Mouse (Mus musculus): Measurements from ENCODE around the gene Zfp11. TPM values are rescaled to one million over a fixed set of nuclear protein-coding genes. Genes with fewer than 3 reads are reported as not detected.

Zfp11 gene
- polyA plus RNA-seq, 1 experiment from 2014 or later: 6.8 TPM

Other genes with a start within 250 kb of the Zfp11 start
- gene Sfswap, start 168.9 kb downstream of the Zfp11 start, polyA plus RNA-seq (2015; fragmentation: Nextera tagmentation; extraction: Ambion mirVana): 56.2 and 59.9 TPM in 2 replicates
- gene Mmp17, start 85.9 kb downstream of the Zfp11 start, polyA plus RNA-seq (2015; fragmentation: Nextera tagmentation; extraction: Ambion mirVana): 1.6 and 2.1 TPM in 2 replicates
- not detected in 2 replicates for gene Sept14, start 38.4 kb upstream of the Zfp11 start, polyA plus RNA-seq (2015; fragmentation: Nextera tagmentation; extraction: Ambion mirVana)
- gene Mrps17, start 45.4 kb upstream of the Zfp11 start, polyA plus RNA-seq (2015; fragmentation: Nextera tagmentation; extraction: Ambion mirVana): 199 and 219 TPM in 2 replicates
- gene Nipsnap2, start 55.0 kb upstream of the Zfp11 start, polyA plus RNA-seq (2015; fragmentation: Nextera tagmentation; extraction: Ambion mirVana): 119 and 130 TPM in 2 replicates
- gene Psph, start 117.3 kb upstream of the Zfp11 start, polyA plus RNA-seq (2015; fragmentation: Nextera tagmentation; extraction: Ambion mirVana): 26.1 and 28.5 TPM in 2 replicates
- gene Sumf2, start 176.9 kb upstream of the Zfp11 start, polyA plus RNA-seq (2015; fragmentation: Nextera tagmentation; extraction: Ambion mirVana): 79.8 and 85.3 TPM in 2 replicates
- 951 and 990 TPM in 2 replicates for gene Chchd2, start 217.4 kb upstream of the Zfp11 start, polyA plus RNA-seq (2015; fragmentation: Nextera tagmentation; extraction: Ambion mirVana)
- gene Zbed5, start 225.6 kb upstream of the Zfp11 start, polyA plus RNA-seq (2015; fragmentation: Nextera tagmentation; extraction: Ambion mirVana): 9.8 and 10.4 TPM in 2 replicates
- 0.32 and 0.36 TPM in 2 replicates for gene Phkg1, start 228.4 kb upstream of the Zfp11 start, polyA plus RNA-seq (2015; fragmentation: Nextera tagmentation; extraction: Ambion mirVana)
- gene Nupr1l, start 238.4 kb upstream of the Zfp11 start, polyA plus RNA-seq (2015; fragmentation: Nextera tagmentation; extraction: Ambion mirVana): 4.9 and 5.1 TPM in 2 replicates

All from limb, embryonic 13.5 days (tissue).